Mouse (Mus musculus) macrophage (primary cell): ENCODE data around the gene Foxp1. TPM values are rescaled to one million over a fixed set of nuclear protein-coding genes. Genes with fewer than 3 reads are reported as not detected.

Source experiments
- H3K27ac ChIP-seq: fragments of 350-480 bp; formaldehyde crosslinking; 2 replicates; pipeline ENCODE4 v1.9.0; 2021
- H3K36me3 ChIP-seq: fragments of 350-480 bp; formaldehyde crosslinking; 2 replicates; pipeline ENCODE4 v1.9.0; 2021; ENCODE audit errors: inconsistent target
- H3K4me3 ChIP-seq: fragments of 350-480 bp; formaldehyde crosslinking; 2 replicates; pipeline ENCODE4 v1.9.0; 2021; ENCODE audit errors: inconsistent target
- H3K79me2 ChIP-seq: fragments of 350-480 bp; formaldehyde crosslinking; 2 replicates; pipeline ENCODE4 v1.9.0; 2021; ENCODE audit errors: inconsistent target
- WGBS: methylation state at CpG from one replicate; pipeline ENCODE4 v1.1.7; 2026; ENCODE audit warnings: inconsistent platforms; ENCODE audit not compliant: missing documents; 5-methylcytosine and 5-hydroxymethylcytosine counted together
- polyA plus RNA-seq: library from polyadenylated mRNA; stranded (reverse); fragments of 250-400 nt; gene quantifications from 3 replicates; pipeline ENCODE4 v1.2.4, GENCODE M21; 2018; ENCODE audit warnings: inconsistent platforms

Foxp1 gene
- polyA plus RNA-seq, 1 experiment from 2014 or later = 38.9 TPM

DNA sequence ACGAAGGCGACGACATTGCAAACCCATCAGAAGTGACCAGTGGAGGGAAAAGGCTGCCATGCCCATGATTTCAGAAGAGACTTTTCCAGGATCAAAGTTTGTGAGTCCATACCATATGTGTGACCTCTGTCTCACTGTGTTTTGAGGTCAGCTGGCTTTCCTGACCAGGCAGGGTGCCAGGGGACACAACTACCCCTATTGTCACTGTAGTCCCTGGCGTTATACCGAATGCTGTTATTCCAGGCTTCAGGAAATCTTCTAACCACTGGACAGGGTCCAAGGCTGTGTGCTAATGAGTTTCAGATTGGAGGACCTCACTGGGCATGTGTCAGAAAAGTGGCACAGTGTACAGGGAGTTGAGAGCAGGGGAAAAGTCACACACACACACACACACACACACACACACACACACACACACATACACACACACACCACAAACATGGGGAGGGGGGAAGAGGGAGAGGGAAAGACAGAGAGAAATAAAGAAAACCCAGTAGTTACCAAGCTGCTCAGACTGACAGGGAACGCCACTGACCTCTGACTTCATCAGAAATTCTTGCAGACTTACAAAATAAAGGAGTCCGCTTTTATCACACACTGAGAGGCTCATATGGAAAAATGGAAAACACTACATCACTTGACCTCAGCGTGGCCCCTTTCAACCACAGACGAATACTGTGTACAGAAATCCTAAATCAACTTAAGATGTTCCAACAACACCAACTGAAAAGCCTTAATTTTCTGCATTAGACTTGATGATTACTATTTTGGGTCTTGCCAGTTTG lies 456.8 kb downstream of the Foxp1 start:
- WGBS = 94% methylated on average over 9 of the region's 9 CpGs
- H3K79me2 ChIP-seq = peaks cover 7% of the 10 kb centered on the region; the same call in 1 of the 2 replicates
- H3K27ac ChIP-seq = no peak overlapping the region
- no peaks in the 10 kb centered on the region for H3K36me3 ChIP-seq
- no peak overlapping the region for H3K4me3 ChIP-seq

DNA sequence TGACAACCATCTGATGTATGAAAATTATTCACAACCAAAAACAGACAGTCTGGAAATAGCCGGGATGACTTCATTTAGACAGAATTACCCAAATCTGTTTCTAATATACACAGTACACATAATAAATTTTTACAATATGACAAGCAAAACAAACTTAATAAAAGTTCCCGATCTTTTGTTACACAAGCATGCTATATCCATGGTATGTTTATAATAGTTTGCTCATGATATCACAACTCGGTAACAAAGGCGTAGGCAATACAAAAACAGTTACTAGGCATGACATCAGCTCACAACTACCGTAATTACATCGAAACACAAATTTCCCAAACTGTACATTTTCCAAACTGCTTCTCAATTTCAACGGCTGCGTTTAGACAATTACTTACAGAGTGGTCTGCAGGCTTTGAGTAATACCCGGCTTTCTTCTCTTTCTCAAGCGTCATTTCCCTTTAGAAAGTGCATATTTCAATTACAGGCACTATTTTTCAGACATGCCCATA lies 458.5 kb downstream of the Foxp1 start:
- H3K36me3 ChIP-seq = no peaks in the 10 kb centered on the region
- whole genome bisulfite sequencing = 53% methylated on average over 10 of the region's 10 CpGs
- no peak overlapping the region for H3K4me3 ChIP-seq
- H3K27ac ChIP-seq = no peak overlapping the region
- H3K79me2 ChIP-seq = peaks cover 7% of the 10 kb centered on the region; the same call in 1 of the 2 replicates

DNA sequence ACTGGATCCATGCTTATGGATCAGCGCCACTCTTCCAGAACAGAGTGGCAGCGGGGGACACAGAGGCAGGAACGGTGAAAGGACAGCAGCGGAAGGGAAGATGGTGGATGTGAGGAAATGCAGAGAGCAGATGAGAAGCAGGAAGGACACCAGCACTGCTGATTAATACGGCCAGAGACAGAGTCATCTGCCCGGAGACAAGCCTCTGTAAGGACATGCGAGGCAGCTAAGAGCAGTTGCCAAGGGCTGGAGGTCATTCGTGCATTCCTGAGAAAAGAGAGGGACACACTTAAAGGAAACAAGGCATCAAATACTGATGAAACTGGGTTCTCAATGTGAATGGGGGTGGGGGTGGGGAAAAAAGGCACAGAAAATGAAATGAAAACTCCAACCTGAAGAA lies 459.6 kb downstream of the Foxp1 start:
- no peaks in the 10 kb centered on the region for H3K36me3 ChIP-seq
- 98% methylated on average over 8 of the region's 8 CpGs for WGBS
- no peak overlapping the region for H3K4me3 ChIP-seq
- no peak overlapping the region for H3K27ac ChIP-seq
- H3K79me2 ChIP-seq = peaks cover 7% of the 10 kb centered on the region; the same call in 1 of the 2 replicates

DNA sequence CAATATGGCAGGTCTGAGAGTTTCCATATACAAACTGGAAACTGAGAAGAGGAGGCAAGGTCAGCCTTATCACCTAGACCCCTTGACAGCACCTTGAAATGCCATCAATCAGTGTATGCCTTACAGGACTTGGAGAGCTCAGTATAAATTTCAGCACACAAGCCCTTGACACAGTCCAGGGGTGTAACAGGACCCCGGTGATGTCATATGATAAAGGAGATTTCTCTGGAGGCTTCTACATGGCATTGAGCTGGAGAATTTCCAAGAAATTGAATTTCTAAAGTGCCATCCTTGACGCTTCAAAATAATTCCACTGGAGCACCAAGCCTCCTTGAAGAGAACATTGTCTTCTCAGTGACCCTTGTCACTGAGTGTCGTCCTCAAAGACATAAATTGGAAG lies 463.8 kb downstream of the Foxp1 start:
- WGBS = 96% methylated on average over 3 of the region's 3 CpGs
- no peak overlapping the region for H3K27ac ChIP-seq
- no peak overlapping the region for H3K4me3 ChIP-seq
- H3K36me3 ChIP-seq = no peaks in the 10 kb centered on the region
- H3K79me2 ChIP-seq = peaks cover 7% of the 10 kb centered on the region; the same call in 1 of the 2 replicates

DNA sequence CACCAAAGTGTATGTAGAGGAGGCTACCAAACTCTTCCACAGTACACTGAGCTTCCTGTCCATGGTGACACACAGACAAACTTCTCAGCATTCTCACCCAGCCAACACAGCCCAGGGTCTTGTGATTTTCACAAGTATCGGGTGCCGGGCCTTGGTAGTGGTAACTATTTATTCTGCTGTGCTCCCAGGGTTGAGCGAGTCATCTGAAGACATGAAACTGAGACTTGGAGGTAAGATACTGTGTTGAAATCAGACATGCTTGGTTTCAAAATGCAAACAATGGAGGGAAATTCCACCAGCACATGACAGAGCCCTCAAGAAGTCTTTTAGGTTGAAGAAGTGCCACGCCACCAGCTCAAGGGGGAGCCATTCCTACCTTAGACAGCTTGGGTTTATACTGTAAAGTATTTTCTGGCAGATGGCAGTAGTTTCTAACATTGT lies 465.4 kb downstream of the Foxp1 start:
- WGBS = 75% methylated on average over 4 of the region's 4 CpGs
- Histone ChIP-seq H3K4me3 (no peak overlapping the region), H3K36me3 (no peaks in the 10 kb centered on the region), H3K27ac (no peak overlapping the region), H3K79me2 (no peaks in the 10 kb centered on the region)

DNA sequence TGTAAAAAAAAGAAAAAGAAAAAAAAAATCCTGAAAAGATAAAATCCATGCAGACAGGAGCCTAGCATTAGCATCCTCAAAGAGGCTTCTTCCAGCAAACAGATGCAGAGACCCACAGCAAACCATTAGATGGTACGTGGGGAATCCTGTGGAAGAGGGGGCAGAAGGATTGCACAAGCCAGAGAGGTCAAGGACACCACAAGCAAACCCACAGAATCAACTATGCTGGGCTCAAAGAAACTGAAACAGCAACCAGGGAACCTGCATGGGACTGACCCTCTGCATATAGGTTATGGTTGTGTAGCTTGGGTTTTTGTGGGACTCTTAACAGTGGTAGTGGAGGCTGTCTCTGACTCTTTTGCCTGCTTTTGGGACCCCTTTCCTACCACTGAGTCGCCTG lies 466.1 kb downstream of the Foxp1 start:
- Histone ChIP-seq H3K36me3 (no peaks in the 10 kb centered on the region), H3K79me2 (no peaks in the 10 kb centered on the region), H3K4me3 (no peak overlapping the region), H3K27ac (no peak overlapping the region)
- 54% methylated on average over 2 of the region's 2 CpGs for WGBS

DNA sequence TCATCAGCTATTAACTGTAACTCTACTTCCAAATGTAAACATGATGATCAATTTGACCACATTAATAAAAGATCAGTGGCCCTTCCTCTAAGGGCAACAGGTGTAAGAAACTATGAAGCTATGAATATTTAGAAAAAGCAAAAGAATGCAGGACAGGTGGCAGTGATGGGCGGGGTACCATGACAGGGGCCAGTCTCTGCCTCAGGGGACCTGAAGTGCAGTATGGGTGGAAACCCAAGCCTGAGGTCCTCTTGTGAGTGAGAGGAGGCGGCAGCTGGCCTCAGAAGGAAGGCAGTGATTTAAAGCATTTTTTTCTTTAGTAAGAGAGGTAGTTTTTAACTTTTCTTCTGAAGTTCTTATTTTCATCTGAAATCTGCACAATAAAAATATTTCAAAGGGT lies 468.5 kb downstream of the Foxp1 start:
- Histone ChIP-seq H3K79me2 (no peaks in the 10 kb centered on the region), H3K36me3 (no peaks in the 10 kb centered on the region), H3K4me3 (no peak overlapping the region), H3K27ac (no peak overlapping the region)
- 95% methylated on average over 2 of the region's 2 CpGs for WGBS

DNA sequence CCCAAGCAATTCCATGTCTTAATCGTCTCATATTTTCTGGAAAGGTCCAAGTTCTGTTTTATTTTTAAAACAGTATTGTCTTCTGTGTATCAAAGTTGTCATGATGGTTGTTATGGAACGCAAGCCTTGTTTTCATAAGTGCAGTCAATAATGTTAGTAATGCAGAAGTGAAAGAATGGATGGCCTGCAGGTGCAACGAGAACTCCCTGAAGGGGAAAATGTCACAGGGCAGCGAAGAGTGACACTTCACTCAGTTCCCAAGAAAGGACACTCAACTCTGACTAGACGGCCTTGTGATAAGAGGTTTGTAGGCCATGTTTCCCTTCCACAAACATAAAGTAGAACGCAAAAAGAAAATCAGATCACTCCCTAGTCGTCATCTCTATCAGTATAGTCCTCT lies 469.4 kb downstream of the Foxp1 start:
- WGBS = 75% methylated on average over 7 of the region's 7 CpGs
- no peak overlapping the region for H3K4me3 ChIP-seq
- no peaks in the 10 kb centered on the region for H3K36me3 ChIP-seq
- no peaks in the 10 kb centered on the region for H3K79me2 ChIP-seq
- no peak overlapping the region for H3K27ac ChIP-seq

DNA sequence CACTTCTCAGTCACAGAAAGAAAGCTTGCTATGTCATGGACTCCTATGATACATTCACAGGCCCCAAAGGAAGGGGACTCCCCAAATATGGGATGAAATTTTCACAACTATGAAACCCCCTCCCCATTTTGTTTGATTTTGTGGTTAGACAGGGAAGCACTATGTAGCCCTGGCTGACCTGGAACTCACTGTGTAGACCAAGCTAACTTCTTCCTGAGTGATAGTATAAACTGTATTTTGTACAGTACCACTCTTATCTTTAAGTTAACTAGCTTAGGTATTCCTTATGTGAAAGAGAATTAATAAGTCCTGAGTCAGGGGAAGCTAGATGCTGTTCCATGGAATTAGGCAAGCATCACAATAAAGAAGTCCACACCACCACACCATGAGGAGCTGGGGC lies 470.8 kb downstream of the Foxp1 start:
- H3K27ac ChIP-seq = no peak overlapping the region
- H3K36me3 ChIP-seq = no peaks in the 10 kb centered on the region
- no peak overlapping the region for H3K4me3 ChIP-seq
- no peaks in the 10 kb centered on the region for H3K79me2 ChIP-seq

DNA sequence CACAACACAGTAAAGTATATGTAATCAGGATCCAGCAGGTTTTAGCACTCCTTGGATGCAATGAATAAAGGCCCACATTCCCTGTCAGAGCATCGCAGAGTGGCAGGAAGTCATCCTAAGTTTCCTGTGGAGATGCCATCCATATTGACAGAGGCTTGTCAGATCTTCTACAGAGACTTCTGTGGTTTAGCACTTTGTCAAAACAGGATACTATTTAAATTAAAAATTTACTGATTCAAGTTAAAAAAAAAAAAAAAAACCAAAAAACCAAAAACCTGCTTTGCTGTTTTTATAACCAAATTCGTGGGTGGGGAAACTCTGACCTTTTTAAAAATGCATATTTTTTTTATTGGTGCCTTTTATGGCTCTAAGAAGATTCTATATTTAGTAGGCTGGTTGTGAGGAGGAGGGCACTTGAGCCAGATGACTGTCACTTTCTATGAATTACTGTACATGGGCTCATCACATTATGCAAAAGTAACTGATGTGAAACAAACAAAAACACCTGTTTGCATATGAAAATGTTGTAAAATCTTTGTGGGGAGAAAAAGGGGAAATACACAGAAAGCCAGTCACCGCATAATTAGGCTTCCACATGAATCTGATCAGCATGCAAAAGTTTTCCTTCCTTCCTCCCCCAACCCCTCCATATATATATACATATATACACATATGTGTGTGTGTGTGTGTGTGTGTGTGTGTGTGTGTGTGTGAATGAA lies 472.1 kb downstream of the Foxp1 start:
- no peaks in the 10 kb centered on the region for H3K79me2 ChIP-seq
- no peak overlapping the region for H3K4me3 ChIP-seq
- no peaks in the 10 kb centered on the region for H3K36me3 ChIP-seq
- 44% methylated on average over 3 of the region's 3 CpGs for WGBS
- no peak overlapping the region for H3K27ac ChIP-seq

DNA sequence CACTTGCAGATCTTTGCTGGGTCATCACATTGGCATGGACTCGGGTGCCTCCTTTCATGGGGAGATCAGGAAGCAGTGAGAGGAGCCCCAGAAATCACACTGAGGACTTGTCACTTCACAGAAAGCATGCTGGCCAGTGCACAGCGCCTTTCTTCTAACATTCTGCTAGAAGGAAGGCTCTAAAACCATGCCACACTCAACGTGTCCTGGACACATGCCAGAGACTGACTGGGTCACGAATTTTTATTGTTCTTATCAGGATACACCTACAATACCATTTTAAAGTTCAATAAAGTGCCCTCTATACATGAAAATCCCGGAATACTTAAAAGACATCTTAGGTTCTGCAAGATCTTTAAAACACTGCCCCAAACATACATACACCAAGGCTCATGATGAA lies 475.2 kb downstream of the Foxp1 start:
- Histone ChIP-seq H3K79me2 (no peaks in the 10 kb centered on the region), H3K36me3 (no peaks in the 10 kb centered on the region), H3K27ac (no peak overlapping the region), H3K4me3 (no peak overlapping the region)
- 81% methylated on average over 5 of the region's 5 CpGs for WGBS

DNA sequence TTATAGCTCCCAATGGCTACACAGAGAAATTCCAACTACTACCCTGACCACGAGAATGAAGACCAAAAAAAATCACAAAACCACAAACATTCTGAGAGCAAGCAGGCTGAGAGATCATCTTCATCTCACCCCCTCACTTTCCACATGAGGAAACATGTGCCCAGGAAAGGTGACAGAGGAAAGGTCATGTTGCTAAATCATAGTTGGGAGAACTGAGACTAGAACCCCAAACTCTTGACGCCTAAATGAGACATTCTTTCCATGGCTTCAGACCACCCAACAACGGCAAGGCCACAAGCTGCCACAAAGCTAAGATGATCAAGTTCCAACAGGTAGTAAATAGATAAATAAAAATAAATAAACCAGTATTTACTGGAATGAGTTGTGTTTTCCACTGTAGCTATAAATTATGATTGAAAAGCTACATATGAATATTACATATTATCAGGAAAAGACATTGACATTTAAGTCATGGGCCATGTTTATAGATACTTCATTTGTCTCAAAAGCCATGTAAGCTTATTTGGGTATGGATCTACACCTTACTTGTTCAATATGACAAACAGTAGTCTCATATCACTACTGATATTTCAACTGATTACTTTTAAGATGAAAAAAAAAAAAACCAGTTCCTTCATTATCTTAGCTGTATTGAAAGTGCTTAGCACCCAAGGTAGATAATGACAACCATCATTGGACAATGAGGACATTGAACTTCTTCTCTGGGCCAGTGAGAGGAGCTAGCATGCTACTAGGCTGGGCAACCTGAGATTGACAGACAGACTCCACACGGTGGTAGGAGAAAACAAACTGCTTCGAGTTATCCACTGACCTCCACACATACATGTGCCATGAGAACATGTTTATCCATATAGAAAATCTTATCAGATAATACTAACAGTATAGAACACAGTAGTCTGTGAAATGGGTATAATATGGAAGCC lies 476.4 kb downstream of the Foxp1 start:
- 73% methylated on average over 5 of the region's 5 CpGs for WGBS
- Histone ChIP-seq H3K36me3 (no peaks in the 10 kb centered on the region), H3K79me2 (no peaks in the 10 kb centered on the region), H3K27ac (no peak overlapping the region), H3K4me3 (no peak overlapping the region)

DNA sequence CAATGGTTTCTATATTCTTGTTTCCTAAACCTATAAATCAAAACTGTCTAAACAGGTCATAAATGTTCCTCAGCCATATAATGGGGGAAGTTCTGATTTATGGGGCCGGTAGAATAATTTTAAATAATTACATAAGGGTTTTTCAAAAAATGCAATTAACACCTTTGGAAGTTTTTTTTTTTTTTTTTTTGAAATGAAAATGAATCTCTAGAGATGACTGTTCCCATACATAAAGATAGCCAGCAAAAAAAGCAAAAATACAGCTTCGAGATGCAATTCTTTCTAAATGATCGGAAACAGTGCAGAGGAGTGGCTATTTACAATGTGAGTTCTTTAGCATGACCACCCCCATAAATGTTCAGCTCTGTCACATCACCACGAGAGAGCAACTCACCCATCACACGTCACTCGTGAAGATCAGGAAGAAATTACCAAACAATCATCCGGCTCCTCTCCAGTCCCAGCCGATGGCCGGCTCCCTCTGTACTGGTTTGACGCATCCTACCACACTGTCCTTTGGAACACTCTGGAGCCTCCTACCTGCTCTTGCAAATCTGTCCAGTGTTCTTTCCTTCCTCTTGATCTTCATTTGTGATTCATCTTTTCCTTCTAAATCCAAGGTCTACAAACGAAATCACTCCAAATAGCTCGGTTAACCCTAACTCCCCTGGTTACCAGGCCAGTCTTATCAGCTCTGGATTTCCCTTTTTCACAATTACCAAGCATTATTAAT lies 478.4 kb downstream of the Foxp1 start:
- Histone ChIP-seq H3K27ac (no peak overlapping the region), H3K36me3 (no peaks in the 10 kb centered on the region), H3K79me2 (no peaks in the 10 kb centered on the region), H3K4me3 (no peak overlapping the region)
- 90% methylated on average over 12 of the region's 12 CpGs for WGBS

DNA sequence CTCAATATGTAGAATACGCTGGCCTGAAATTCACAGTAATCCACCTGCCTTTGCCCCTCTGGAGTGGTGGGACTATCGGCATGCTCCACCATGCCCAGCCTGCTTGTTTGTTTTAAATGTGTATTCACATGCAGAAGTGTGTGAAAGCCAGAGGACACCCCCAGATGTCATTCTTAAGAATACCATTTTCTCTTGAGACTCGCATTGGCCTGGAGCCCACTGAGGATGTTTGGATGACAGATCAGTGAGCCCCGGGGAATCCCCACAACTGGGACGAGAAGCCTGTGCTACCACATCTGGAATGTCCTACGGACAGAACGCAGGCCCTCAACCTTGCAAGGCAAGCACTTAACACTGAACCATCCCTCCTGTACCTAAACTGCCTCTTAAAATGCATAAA lies 479.3 kb downstream of the Foxp1 start:
- H3K27ac ChIP-seq = no peak overlapping the region
- no peaks in the 10 kb centered on the region for H3K36me3 ChIP-seq
- H3K4me3 ChIP-seq = no peak overlapping the region
- 90% methylated on average over 7 of the region's 7 CpGs for WGBS
- H3K79me2 ChIP-seq = no peaks in the 10 kb centered on the region
